Mouse (Mus musculus) limb, embryonic 13.5 days (tissue): Measurements from ENCODE around the gene Slc25a34. TPM values are rescaled to one million over a fixed set of nuclear protein-coding genes. Genes with fewer than 3 reads are reported as not detected.

Source experiments
- ATAC-seq: fragments of 200-750 bp; cut with Nextera tagmentation; 2 replicates; pipeline ENCODE4 v1.8.0; 2017; ENCODE audit warnings: low read depth, moderate number of reproducible peaks, moderate TSS enrichment; ENCODE audit not compliant: low FRiP score
- H3K27ac ChIP-seq: fragments of 300-500 bp; sonication (generic); 2 replicates; pipeline ENCODE4 v1.5.1; 2015; ENCODE audit warnings: inconsistent platforms, mild to moderate bottlenecking, moderate library complexity
- H3K27me3 ChIP-seq: fragments of 300-500 bp; sonication (generic); 2 replicates; pipeline ENCODE4 v1.6.1; 2015; ENCODE audit warnings: mild to moderate bottlenecking, inconsistent platforms
- H3K36me3 ChIP-seq: fragments of 300-500 bp; sonication (generic); 2 replicates; pipeline ENCODE4 v1.6.1; 2015; ENCODE audit warnings: inconsistent platforms, mild to moderate bottlenecking, moderate library complexity
- H3K4me1 ChIP-seq: fragments of 300-500 bp; sonication (generic); 2 replicates; pipeline ENCODE4 v1.6.1; 2015; ENCODE audit warnings: inconsistent platforms
- H3K4me2 ChIP-seq: fragments of 300-500 bp; sonication (generic); replicated peaks from 2 replicates; pipeline ENCODE4 v1.6.1; 2015; ENCODE audit warnings: inconsistent platforms, mild to moderate bottlenecking, moderate library complexity
- H3K4me3 ChIP-seq: fragments of 300-500 bp; sonication (generic); 2 replicates; pipeline ENCODE4 v1.5.1; 2015; ENCODE audit warnings: moderate library complexity, mild to moderate bottlenecking, inconsistent platforms
- H3K9ac ChIP-seq: fragments of 300-500 bp; sonication (generic); 2 replicates; pipeline ENCODE4 v1.6.1; 2015; ENCODE audit warnings: mild to moderate bottlenecking, inconsistent platforms
- H3K9me3 ChIP-seq: fragments of 300-500 bp; sonication (generic); 2 replicates; pipeline ENCODE4 v1.6.1; 2016; ENCODE audit warnings: inconsistent platforms
- WGBS: fragments of 180-500 bp; shearing (Covaris S2); methylation state at CpG from one replicate; pipeline ENCODE4 v1.1.7; 2015; 5-methylcytosine and 5-hydroxymethylcytosine counted together
- polyA plus RNA-seq: library from polyadenylated mRNA; unstranded; fragments of >200 nt; fragmentation: Nextera tagmentation; extraction: Ambion mirVana; gene quantifications from 2 replicates; pipeline ENCODE4 v1.2.1, GENCODE M21; 2015

The Slc25a34 gene
- polyA plus RNA-seq, 1 experiment from 2014 or later = not detected

DNA sequence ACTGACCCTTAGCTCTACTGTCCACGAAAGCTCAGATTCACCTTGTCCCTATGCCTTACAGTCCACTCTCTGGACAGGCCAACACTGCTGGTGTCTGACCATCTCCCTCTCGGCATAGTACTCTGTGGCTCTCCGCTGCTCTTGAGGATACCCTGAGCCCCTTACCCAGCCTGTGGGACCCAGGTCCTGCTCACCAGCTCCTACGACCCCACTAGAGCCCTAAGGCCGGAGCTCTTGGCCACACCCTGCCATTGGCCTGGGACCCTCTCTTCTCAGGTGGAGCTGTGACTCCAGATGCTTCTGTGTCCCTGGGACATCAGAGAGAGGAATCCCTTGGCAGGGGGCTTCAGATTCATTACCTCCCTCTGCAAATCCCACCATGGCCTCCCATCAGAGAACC lies 18.2 kb downstream of the Slc25a34 start:
- 95% methylated on average over 5 of the region's 5 CpGs for WGBS
- Histone ChIP-seq H3K36me3 (no peaks in the 10 kb centered on the region), H3K9ac (no peak overlapping the region), H3K4me2 (no peak overlapping the region), H3K4me3 (no peak overlapping the region), H3K27me3 (no peaks in the 10 kb centered on the region), H3K9me3 (0 out of 2 replicates have a peak, but pooled peaks cover 6% of the 10 kb centered on the region), H3K27ac (no peak overlapping the region), H3K4me1 (peaks cover 12% of the 10 kb centered on the region)
- ATAC-seq = no peak

DNA sequence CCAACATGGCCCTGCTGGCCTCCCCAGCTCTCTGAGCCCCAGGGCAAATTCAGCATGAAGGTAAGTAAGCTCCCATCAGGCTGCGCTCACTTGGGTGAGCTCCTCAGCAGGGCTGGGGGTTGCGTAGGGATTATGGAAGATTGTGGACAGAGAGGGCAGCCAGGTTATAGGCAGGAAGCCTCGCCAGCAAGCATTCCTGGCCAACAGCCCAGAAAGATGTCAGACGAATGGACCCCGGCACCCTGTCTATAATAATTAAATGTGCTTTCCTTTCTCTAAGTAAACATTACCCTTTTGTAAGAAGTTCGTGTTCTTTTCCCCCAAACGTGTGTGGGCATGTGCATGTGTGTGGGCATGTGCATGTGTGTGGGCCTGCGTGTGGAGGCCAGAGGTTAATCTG lies 19.1 kb downstream of the Slc25a34 start:
- 53% methylated on average over 8 of the region's 8 CpGs for WGBS
- H3K4me3 ChIP-seq = no peak overlapping the region
- no peak overlapping the region for H3K4me2 ChIP-seq
- H3K9me3 ChIP-seq = 0 out of 2 replicates have a peak, but pooled peaks cover 6% of the 10 kb centered on the region
- no peak for ATAC-seq
- no peaks in the 10 kb centered on the region for H3K36me3 ChIP-seq
- no peaks in the 10 kb centered on the region for H3K27me3 ChIP-seq
- H3K27ac ChIP-seq = peak overlapping the region; percentile 22; the same call in 1 of the 2 replicates
- H3K9ac ChIP-seq = peak overlapping the region; percentile 14; the same call in 1 of the 2 replicates
- peaks cover 18% of the 10 kb centered on the region for H3K4me1 ChIP-seq

GRCm38 (mm10) chr4:141603921-141604320 lies 19.7 kb downstream of the Slc25a34 start:
- peaks cover 20% of the 10 kb centered on the region for H3K4me1 ChIP-seq
- H3K4me2 ChIP-seq = no peak overlapping the region
- no peaks in the 10 kb centered on the region for H3K27me3 ChIP-seq
- H3K36me3 ChIP-seq = no peaks in the 10 kb centered on the region
- no peak for ATAC-seq
- WGBS = 61% methylated on average over 4 of the region's 4 CpGs
- 0 out of 2 replicates have a peak, but pooled peaks cover 6% of the 10 kb centered on the region for H3K9me3 ChIP-seq
- H3K9ac ChIP-seq = no peak overlapping the region
- no peak overlapping the region for H3K4me3 ChIP-seq
- H3K27ac ChIP-seq = 0 out of 2 replicates have a peak overlapping the region, but pooled peaks have one; percentile 22

DNA sequence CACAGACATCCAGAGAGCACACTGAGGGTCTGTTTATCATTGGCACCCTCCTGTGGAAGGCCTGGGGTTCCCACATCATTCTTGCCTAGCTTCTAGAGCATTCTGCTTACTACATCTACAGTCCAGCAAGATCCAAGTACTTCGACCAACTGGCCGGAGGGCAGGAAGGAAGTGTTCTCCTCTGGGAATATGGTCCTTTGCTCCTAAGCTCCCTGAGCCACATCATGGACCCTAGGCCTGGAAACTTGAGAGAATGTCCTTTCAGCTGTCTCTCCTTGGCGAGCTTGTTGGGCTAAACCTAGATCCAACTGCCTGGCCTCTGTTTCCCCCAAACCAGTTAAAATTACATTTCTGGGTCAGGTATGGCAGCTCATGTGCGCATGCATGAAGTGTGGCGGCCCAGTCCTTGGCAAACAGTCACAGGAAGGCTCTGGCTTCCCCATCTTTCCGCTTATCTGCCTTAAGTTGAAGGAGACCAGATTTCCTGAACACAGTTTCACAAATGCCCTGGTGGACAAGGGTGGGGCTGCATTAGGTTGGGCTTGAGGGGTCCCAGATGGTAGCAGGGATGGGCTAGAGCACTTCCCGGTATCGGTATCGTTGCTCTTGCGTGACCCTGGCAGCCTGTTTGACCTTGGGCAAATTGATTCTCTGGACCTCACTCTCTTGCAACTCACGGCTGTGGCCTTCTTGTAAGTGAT lies 20.9 kb downstream of the Slc25a34 start:
- Histone ChIP-seq H3K27me3 (no peaks in the 10 kb centered on the region), H3K4me1 (peaks cover 31% of the 10 kb centered on the region), H3K27ac (no peak overlapping the region), H3K9me3 (0 out of 2 replicates have a peak, but pooled peaks cover 6% of the 10 kb centered on the region), H3K36me3 (no peaks in the 10 kb centered on the region), H3K4me3 (no peak overlapping the region), H3K9ac (no peak overlapping the region), H3K4me2 (no peak overlapping the region)
- no peak for ATAC-seq
- WGBS = 77% methylated on average over 11 of the region's 11 CpGs

DNA sequence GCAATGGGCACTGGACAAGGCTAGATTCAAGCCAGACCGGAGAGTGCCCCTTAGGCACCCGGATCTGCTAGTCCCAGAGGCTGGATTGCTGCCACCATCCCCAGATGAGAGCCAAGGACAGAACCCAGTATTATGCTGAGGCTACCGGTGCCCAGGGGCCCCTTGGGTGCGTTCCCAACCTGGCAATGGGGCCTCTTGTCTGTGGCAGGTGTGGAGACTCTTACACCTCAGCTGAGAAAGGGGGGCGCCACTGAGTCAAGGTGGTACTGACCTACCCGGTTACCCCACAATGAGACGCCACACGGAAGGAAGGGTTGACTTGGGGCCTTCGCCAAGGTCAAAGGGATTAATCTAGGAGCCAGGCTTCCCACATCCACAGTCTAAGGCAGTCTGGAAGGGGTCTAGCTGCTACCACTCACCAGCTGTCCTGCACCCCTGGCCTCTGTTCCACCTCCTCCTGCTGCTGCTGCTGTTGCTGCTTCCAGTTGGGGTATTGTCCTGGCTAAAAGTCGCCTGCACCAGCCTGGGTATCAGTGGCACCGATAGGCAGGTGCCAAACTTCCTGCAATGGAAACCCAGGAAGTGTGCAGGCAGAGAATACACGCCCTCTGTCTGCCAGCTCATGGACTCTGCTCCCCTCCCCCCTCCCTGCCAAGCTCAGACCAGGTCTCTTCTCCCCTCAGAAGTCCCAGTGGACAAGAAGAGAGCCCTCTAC lies 22.3 kb downstream of the Slc25a34 start:
- H3K4me1 ChIP-seq = peaks cover 31% of the 10 kb centered on the region
- no peaks in the 10 kb centered on the region for H3K27me3 ChIP-seq
- ATAC-seq = no peak
- H3K9ac ChIP-seq = no peak overlapping the region
- H3K4me2 ChIP-seq = no peak overlapping the region
- H3K4me3 ChIP-seq = no peak overlapping the region
- 0 out of 2 replicates have a peak, but pooled peaks cover 1% of the 10 kb centered on the region for H3K9me3 ChIP-seq
- WGBS = 69% methylated on average over 12 of the region's 12 CpGs
- 0 out of 2 replicates have a peak, but pooled peaks cover 2% of the 10 kb centered on the region for H3K36me3 ChIP-seq
- no peak overlapping the region; the same call in 1 of the 2 replicates for H3K27ac ChIP-seq

DNA sequence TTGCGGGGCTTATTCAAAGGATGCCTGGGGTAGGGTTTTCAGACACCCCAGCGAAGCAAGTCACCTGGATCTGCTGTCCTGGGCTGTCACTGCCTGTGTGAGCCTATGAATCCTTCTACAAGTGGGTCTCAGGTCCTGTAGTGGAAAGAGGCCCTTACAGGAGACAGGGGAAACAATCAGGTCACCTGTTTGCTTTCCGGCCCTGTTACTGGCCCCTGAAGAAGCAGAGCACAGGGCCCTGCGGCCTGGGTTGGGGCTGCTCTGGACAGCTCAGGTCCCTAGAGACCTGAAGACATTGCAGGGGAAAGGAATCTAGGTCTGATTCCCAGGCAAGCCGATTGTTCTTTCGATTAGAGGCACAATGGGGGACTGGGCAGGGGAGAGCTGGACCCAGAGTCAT lies 23.3 kb downstream of the Slc25a34 start:
- no peak overlapping the region for H3K4me3 ChIP-seq
- H3K9me3 ChIP-seq = no peaks in the 10 kb centered on the region
- peak overlapping the region; percentile 85 for H3K4me2 ChIP-seq
- ATAC-seq = no peak
- H3K27ac ChIP-seq = peak overlapping the region; percentile 84; the same call in 1 of the 2 replicates
- peaks cover 8% of the 10 kb centered on the region for H3K36me3 ChIP-seq
- WGBS = 39% methylated on average over 6 of the region's 6 CpGs
- peaks cover 31% of the 10 kb centered on the region for H3K4me1 ChIP-seq
- no peaks in the 10 kb centered on the region for H3K27me3 ChIP-seq
- H3K9ac ChIP-seq = no peak overlapping the region

DNA sequence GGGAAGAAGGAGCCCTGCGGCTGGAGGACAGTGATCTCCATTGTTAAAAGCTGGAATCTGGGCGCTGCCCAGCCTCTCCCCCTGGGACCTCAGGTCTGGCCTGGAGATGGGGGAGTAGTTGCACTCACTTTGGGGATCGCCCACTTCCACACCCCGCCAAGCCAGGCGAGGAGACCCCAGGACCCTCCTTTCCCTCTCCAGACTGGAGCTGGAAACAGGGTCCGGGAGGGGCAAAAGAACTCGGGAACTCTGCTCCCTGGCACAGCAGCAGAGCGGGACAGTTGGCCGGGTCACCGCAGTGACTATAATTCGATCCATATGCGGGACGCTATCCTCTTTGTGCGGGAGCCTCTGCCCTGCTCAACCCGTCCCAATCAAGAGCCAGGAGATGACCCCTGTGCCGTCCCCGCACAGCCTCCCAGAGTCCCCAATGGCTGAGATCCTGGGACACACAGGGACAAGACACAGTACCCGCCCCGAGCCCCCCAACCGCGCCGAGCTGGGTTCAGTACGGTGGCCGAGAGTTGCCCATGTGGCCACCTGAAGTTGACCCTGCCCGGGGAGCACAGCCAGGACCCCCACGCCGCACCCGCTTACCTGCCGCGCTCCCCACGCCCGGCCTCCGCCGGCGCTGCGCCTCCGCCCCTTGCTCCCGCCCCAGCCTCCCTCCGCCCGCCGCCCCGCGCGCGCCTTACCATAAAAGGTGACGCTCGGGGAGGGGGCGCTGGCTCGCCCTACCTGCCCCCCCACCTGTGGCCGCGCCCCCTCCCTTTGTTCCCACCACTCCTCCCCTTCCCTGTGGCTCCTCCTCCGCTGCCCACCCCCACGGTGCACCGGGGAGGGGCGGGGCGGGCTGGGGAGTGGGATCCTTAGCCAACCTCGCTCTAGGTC lies 24.1 kb downstream of the Slc25a34 start:
- ATAC-seq = peak; percentile 50
- H3K4me2 ChIP-seq = peak overlapping the region; percentile 85
- no peaks in the 10 kb centered on the region for H3K27me3 ChIP-seq
- 2% methylated on average over 51 of the region's 57 CpGs for WGBS
- peaks cover 17% of the 10 kb centered on the region for H3K36me3 ChIP-seq
- peak overlapping the region; percentile 71 for H3K4me3 ChIP-seq
- H3K27ac ChIP-seq = peak overlapping the region; percentile 84
- H3K4me1 ChIP-seq = peaks cover 29% of the 10 kb centered on the region
- H3K9me3 ChIP-seq = no peaks in the 10 kb centered on the region
- peak overlapping the region; percentile 85 for H3K9ac ChIP-seq

DNA sequence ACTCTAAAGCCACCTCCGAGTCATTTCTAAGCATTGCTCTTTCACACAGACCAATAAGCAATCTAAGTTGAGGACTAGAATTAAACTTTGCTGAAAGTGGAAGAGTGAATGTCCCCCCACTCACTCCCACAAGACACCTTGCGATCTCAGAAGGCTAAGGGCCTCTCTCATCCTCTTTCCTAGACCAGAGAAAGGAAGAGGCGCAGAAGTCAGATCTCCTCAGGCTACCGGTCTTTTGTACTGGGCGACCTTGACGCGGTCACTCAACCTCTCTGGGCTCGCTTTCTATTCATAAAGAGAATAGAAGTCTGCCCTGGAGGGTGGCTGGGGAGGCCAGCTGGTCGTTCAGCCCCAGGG lies 24.7 kb downstream of the Slc25a34 start:
- peaks cover 24% of the 10 kb centered on the region for H3K4me1 ChIP-seq
- WGBS = 4% methylated on average over 9 of the region's 9 CpGs
- no peaks in the 10 kb centered on the region for H3K27me3 ChIP-seq
- ATAC-seq = no peak
- peak overlapping the region; percentile 84 for H3K27ac ChIP-seq
- no peaks in the 10 kb centered on the region for H3K9me3 ChIP-seq
- peak overlapping the region; percentile 85 for H3K4me2 ChIP-seq
- peak overlapping the region; percentile 71 for H3K4me3 ChIP-seq
- peaks cover 23% of the 10 kb centered on the region for H3K36me3 ChIP-seq
- peak overlapping the region; percentile 85 for H3K9ac ChIP-seq

DNA sequence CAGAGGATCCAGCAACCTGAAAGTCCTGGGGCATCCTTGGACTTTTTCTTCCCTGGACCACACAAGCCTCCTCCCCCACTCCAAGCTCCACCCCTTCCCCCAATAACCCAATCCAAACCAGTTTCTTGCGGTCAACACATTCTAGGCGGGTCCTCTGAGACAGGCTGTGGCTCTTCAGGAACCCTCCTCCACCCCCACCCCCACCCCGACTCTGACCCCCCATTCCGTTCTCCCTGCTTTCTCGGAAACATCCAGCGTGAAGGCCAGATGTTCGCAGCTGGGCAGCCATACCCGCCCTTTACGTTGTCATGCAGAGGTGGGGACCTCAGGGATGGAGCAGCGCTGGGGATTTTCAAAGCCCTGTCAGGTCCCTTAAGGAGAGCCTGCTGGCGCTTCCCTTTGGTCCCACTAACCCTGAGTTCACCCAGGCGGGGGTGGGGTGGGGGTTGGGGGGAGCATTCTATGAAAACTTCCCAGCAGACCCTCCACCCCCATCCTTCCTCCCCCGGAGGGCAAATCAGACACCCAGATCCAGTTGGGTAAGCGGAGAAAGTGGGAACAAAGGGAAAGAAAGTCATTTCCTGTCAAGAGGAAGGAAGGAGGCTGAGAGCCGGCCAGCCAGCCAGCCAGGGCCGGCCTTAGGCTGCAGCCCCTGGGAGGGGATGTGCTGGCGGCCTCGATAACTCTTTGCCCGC lies 25.3 kb downstream of the Slc25a34 start:
- 0% methylated on average over 19 of the region's 19 CpGs for WGBS
- peaks cover 28% of the 10 kb centered on the region for H3K36me3 ChIP-seq
- peak overlapping the region; percentile 85 for H3K4me2 ChIP-seq
- peak overlapping the region; percentile 71 for H3K4me3 ChIP-seq
- peaks cover 24% of the 10 kb centered on the region for H3K4me1 ChIP-seq
- peak overlapping the region; percentile 84 for H3K27ac ChIP-seq
- peak; percentile 19; the same call in 1 of the 2 replicates for ATAC-seq
- H3K9ac ChIP-seq = peak overlapping the region; percentile 85
- no peaks in the 10 kb centered on the region for H3K9me3 ChIP-seq
- no peaks in the 10 kb centered on the region for H3K27me3 ChIP-seq

GRCm38 (mm10) chr4:141596700-141597328 lies 26.8 kb downstream of the Slc25a34 start:
- Histone ChIP-seq H3K36me3 (peaks cover 43% of the 10 kb centered on the region), H3K27ac (no peak overlapping the region; the same call in 1 of the 2 replicates), H3K4me2 (no peak overlapping the region), H3K9ac (no peak overlapping the region), H3K4me1 (peaks cover 24% of the 10 kb centered on the region), H3K4me3 (no peak overlapping the region), H3K9me3 (no peaks in the 10 kb centered on the region), H3K27me3 (no peaks in the 10 kb centered on the region)
- no peak for ATAC-seq
- 83% methylated on average over 8 of the region's 8 CpGs for WGBS
